9 mouse cellular contexts compared by ENCODE assay signal in the genomic region with DNA sequence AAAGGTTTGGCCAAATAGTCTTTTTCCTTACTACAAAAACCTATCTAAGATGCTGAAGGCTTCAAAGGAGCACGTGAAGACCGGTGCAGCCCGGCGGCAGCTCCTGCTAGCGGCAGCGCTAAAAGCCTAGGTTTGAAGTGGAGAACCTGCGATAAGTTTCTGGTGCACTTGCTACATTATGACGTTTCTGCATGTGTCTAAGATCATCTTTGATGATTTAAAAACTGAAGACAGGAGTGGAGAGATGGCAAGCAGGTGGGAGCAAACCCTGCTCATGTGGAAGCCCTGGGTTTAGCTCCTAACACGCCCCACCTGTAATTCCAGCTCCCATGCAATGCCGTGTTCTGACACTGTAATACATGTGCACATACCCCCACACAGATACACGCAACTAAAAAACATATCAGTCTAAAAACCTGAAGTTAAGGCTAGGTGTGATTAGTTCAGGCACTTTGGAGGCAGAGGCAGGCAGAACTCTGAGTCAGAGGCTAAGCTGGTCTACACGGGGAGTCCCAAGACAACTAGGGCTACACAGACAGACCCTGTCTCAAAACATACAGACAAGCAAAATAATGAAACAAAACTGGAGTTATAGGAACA. TPM values are rescaled to one million over a fixed set of nuclear protein-coding genes. Genes with fewer than 3 reads are reported as not detected.
DNase-seq lines count a peak whose midpoint lies in the region; ATAC-seq and TF ChIP-seq lines count a peak whose summit lies in the region.
"Had no signal": no experiment of that assay in that cellular context is flagged by ENCODE, and none has a peak within 500 bp of the region (broad histone marks: within the 10 kb centered on the region; RNA-seq: fewer than 3 reads in every experiment).

No protein-coding gene starts in this region.

- H3K79me3 ChIP-seq in C2C12 (ENCODE audit: low read depth): peaks cover 39% of the 10 kb centered on the region

- peak; percentile 3 for TF ChIP-seq POLR2A in kidney, adult 2 months (IDR thresholded peaks at IDR 0.05; ENCODE audit: low read depth, low read length)
- TF ChIP-seq POLR2A in bone marrow macrophage, adult 2 months (IDR thresholded peaks at IDR 0.05; ENCODE audit: borderline replicate concordance, low read depth, low read length): 0 out of 2 replicates have a peak, but pooled peaks have one; percentile 40

- peak overlapping the region; percentile 68 for H3ac ChIP-seq in C2C12 (ENCODE audit: control insufficient read depth, insufficient read length, low read depth)

- DNase-seq in kidney, adult 2 months: no peak
- no peak for DNase-seq in kidney, postnatal 36 days
- no peak for DNase-seq in cerebellum, adult 9-11 months
- DNase-seq in cerebellum, postnatal 10 days: no peak
- no peak for DNase-seq in layer of hippocampus, adult 11-12 months (ENCODE audit: low spot score)

- H3K4me3 ChIP-seq in kidney, adult 2 months (ENCODE audit: insufficient read depth, low read depth, low read length): no peak overlapping the region
- peak overlapping the region; percentile 98 for H3K4me3 ChIP-seq in C2C12 (ENCODE audit: insufficient read depth, poor library complexity, severe bottlenecking)
- H3K4me3 ChIP-seq in bone marrow macrophage, adult 2 months (ENCODE audit: insufficient read depth, low read length): peak overlapping the region; percentile 51; the same call in 1 of the 2 replicates
- H3K4me3 ChIP-seq in liver, embryonic 16.5 days (ENCODE audit: low read depth, low read length): peak overlapping the region; percentile 60; the same call in 1 of the 2 replicates
- H3K4me3 ChIP-seq: neural tube, embryonic 13.5 days had no signal

- WGBS in kidney, adult 2 months: 74% methylated on average over 12 of the region's 12 CpGs
- WGBS in liver, embryonic 16.5 days (ENCODE audit: insufficient replicate concordance): 56% methylated on average over 12 of the region's 12 CpGs

- H3K9ac ChIP-seq in liver, embryonic 16.5 days (ENCODE audit: low read depth, low read length): no peak overlapping the region; the same call in 1 of the 2 replicates
- H3K9ac ChIP-seq: neural tube, embryonic 13.5 days had no signal

- H3K27me3 ChIP-seq in kidney, adult 2 months (replicated peaks; ENCODE audit: control insufficient read depth, insufficient read depth, low read length): no peaks in the 10 kb centered on the region
- no peaks in the 10 kb centered on the region for H3K27me3 ChIP-seq in C2C12 (ENCODE audit: control insufficient read depth, insufficient read depth, insufficient read length)
- no peaks in the 10 kb centered on the region for H3K27me3 ChIP-seq in liver, embryonic 16.5 days (ENCODE audit: control insufficient read depth, insufficient read depth, low read depth, low read length)
- H3K27me3 ChIP-seq: neural tube, embryonic 13.5 days had no signal

- no peaks in the 10 kb centered on the region for H3K36me3 ChIP-seq in kidney, adult 2 months (ENCODE audit: control insufficient read depth, insufficient read depth, low read length)
- peaks cover 35% of the 10 kb centered on the region for H3K36me3 ChIP-seq in C2C12 (ENCODE audit: control insufficient read depth, insufficient read depth)
- H3K36me3 ChIP-seq in liver, embryonic 16.5 days (ENCODE audit: control insufficient read depth, insufficient read depth): no peaks in the 10 kb centered on the region; the same call in 1 of the 2 replicates

- H3K4me1 ChIP-seq in kidney, adult 2 months (ENCODE audit: control insufficient read depth, insufficient read depth, low read length): peaks cover 41% of the 10 kb centered on the region
- H3K4me1 ChIP-seq in bone marrow macrophage, adult 2 months (ENCODE audit: control insufficient read depth, insufficient read depth, low read length): peaks cover 35% of the 10 kb centered on the region
- H3K4me1 ChIP-seq in liver, embryonic 16.5 days (ENCODE audit: control insufficient read depth, low read depth, low read length): peaks cover 53% of the 10 kb centered on the region

- peaks cover 47% of the 10 kb centered on the region for H3K79me2 ChIP-seq in C2C12 (ENCODE audit: control insufficient read depth, insufficient read depth)

- peak overlapping the region; percentile 73 for H3K4me2 ChIP-seq in liver, embryonic 16.5 days (ENCODE audit: low read depth, low read length)
- H3K4me2 ChIP-seq: neural tube, embryonic 13.5 days had no signal

- H3K27ac ChIP-seq in kidney, adult 2 months (ENCODE audit: insufficient read depth, low read depth, low read length): peak overlapping the region; percentile 99
- peak overlapping the region; percentile 96 for H3K27ac ChIP-seq in bone marrow macrophage, adult 2 months (ENCODE audit: insufficient read depth, low read depth, low read length)
- peak overlapping the region; percentile 88 for H3K27ac ChIP-seq in liver, embryonic 16.5 days (ENCODE audit: low read length)
- H3K27ac ChIP-seq: neural tube, embryonic 13.5 days had no signal

- no peak for TF ChIP-seq CTCF in kidney, adult 2 months (conservative IDR thresholded peaks at IDR 0.05; ENCODE audit: insufficient read depth, insufficient read length, low read depth, low read length)
- no peak for TF ChIP-seq CTCF in C2C12 (IDR thresholded peaks at IDR 0.05; ENCODE audit: control insufficient read depth, insufficient read depth, insufficient read length)
- no peak for TF ChIP-seq CTCF in bone marrow macrophage, adult 2 months (IDR thresholded peaks at IDR 0.05; ENCODE audit: low read depth, low read length)

- ATAC-seq in liver, embryonic 16.5 days (ENCODE audit: low read depth): no peak

- H3K9me3 ChIP-seq in liver, embryonic 16.5 days (replicated peaks; ENCODE audit: control insufficient read depth, low read length): no peaks in the 10 kb centered on the region
- H3K9me3 ChIP-seq: neural tube, embryonic 13.5 days had no signal

TF ChIP-seq in C2C12, 6 proteins besides CTCF, POLR2A, EP300 and RAD21:
- TF ChIP-seq USF1 (IDR thresholded peaks at IDR 0.05; ENCODE audit: low read depth): peak; percentile 43
- TF ChIP-seq MYOG (IDR thresholded peaks at IDR 0.05; ENCODE audit: control insufficient read depth, extremely low read depth, insufficient read length): no peak
- no peak for TF ChIP-seq FOSL1 (IDR thresholded peaks at IDR 0.05; ENCODE audit: insufficient read depth, low read length, poor library complexity, severe bottlenecking)
- TF ChIP-seq MAX (IDR thresholded peaks at IDR 0.05): peak; percentile 16
TF ChIP-seq in C2C12: peak in this region for 2.

RNA-seq across cellular contexts. Expression of gene Tubd1, which starts 37.3 kb away (rescaled TPM):
- polyA plus RNA-seq in kidney, adult 2 months (2012; rRNA removed): 2.6 and 2.8 TPM in 2 replicates
- polyA plus RNA-seq in C2C12 (2012; fragmentation: generic; extraction: Trizol): 6.1 TPM
- polyA plus RNA-seq in bone marrow macrophage, adult 2 months (2012; ENCODE audit: insufficient read depth, insufficient read length, missing spikeins): 6.2 and 6.9 TPM in 2 replicates
- polyA plus RNA-seq in liver, embryonic 16.5 days (2015; fragmentation: Nextera tagmentation; extraction: Ambion mirVana): 8.8 TPM in 2 replicates

RNA-seq across cellular contexts. Expression of gene Rps6kb1, which starts 37.4 kb away (rescaled TPM):
- 6.0 and 7.3 TPM in 2 replicates for polyA plus RNA-seq in kidney, adult 2 months (2012; rRNA removed)
- 9.8 TPM for polyA plus RNA-seq in C2C12 (2012; fragmentation: generic; extraction: Trizol)
- 30.9 and 33.0 TPM in 2 replicates for polyA plus RNA-seq in bone marrow macrophage, adult 2 months (2012; ENCODE audit: insufficient read depth, insufficient read length, missing spikeins)
- polyA plus RNA-seq in liver, embryonic 16.5 days (2015; fragmentation: Nextera tagmentation; extraction: Ambion mirVana): 21.1 and 22.0 TPM in 2 replicates
